Mouse (Mus musculus) liver, embryonic 14.5 days (tissue): ENCODE measurements at regions not wholly inside any gene's neighbourhood (a gene's known extent, or its start where the extent isn't known, plus 50 kb on each side); places are given as distances from the start of the nearest gene placed in this dataset.

ENCODE experiments used
- ATAC-seq: fragments of 200-750 bp; cut with Nextera tagmentation; 2 replicates; pipeline ENCODE4 v1.8.0; 2017; ENCODE audit warnings: moderate number of reproducible peaks, mild to moderate bottlenecking, moderate library complexity; ENCODE audit not compliant: insufficient read depth
- DNase-seq, 3 experiments: peaks; one replicate each; pipeline ENCODE4 v3.0.0-alpha.2; 2012 to 2013; ENCODE audit warnings: low read depth in 3 of 3, low spot score in 3 of 3
- H3K27ac ChIP-seq: fragments of 300-500 bp; sonication (generic); 2 replicates; pipeline ENCODE4 v1.5.1; 2014; ENCODE audit warnings: moderate library complexity, mild to moderate bottlenecking, control low read depth, inconsistent platforms
- H3K27me3 ChIP-seq: fragments of 300-500 bp; sonication (generic); 2 replicates; pipeline ENCODE4 v1.6.1; 2014; ENCODE audit warnings: mild to moderate bottlenecking, low read length, moderate library complexity; ENCODE audit not compliant: control insufficient read depth, insufficient read depth
- H3K36me3 ChIP-seq: fragments of 300-500 bp; sonication (generic); replicated peaks from 2 replicates; pipeline ENCODE4 v1.6.1; 2014; ENCODE audit warnings: low read depth; ENCODE audit not compliant: control insufficient read depth, insufficient read depth
- H3K4me1 ChIP-seq, 2 experiments: fragments of 200-500 bp in 1 of 2; fragments of 300-500 bp in 1 of 2; sonication (generic) in 1 of 2; replicated peaks; 2 replicates each; pipeline ENCODE4 v1.6.1; 2012 to 2014; ENCODE audit warnings: antibody characterized with exemption in 1 of 2, inconsistent platforms in 1 of 2, low read length in 1 of 2; ENCODE audit not compliant: control insufficient read depth in 2 of 2, insufficient read depth in 2 of 2
- H3K4me2 ChIP-seq: fragments of 300-500 bp; sonication (generic); 2 replicates; pipeline ENCODE4 v1.6.1; 2014; ENCODE audit warnings: low read depth, mild to moderate bottlenecking, control low read depth, moderate library complexity
- H3K4me3 ChIP-seq, 2 experiments: fragments of 200-500 bp in 1 of 2; fragments of 300-500 bp in 1 of 2; sonication (generic) in 1 of 2; 2 replicates each; pipeline ENCODE4 v1.5.1; 2012 to 2014; ENCODE audit warnings: low read depth in 2 of 2, low read length in 2 of 2, mild to moderate bottlenecking in 2 of 2, control low read depth in 1 of 2, inconsistent platforms in 1 of 2, moderate library complexity in 1 of 2; ENCODE audit not compliant: insufficient read depth in 1 of 2
- H3K9ac ChIP-seq: fragments of 300-500 bp; sonication (generic); replicated peaks from 2 replicates; pipeline ENCODE4 v1.6.1; 2014; ENCODE audit warnings: mild to moderate bottlenecking, control low read depth, moderate library complexity
- H3K9me3 ChIP-seq: fragments of 300-500 bp; sonication (generic); 2 replicates; pipeline ENCODE4 v1.6.1; 2016; ENCODE audit warnings: low read length, mixed read lengths; ENCODE audit not compliant: control insufficient read depth
- CTCF ChIP-seq: IDR thresholded peaks from 2 replicates; pipeline ENCODE4 v1.5.1; 2016; ENCODE audit warnings: antibody characterized with exemption, low read depth, control low read depth
- EP300 ChIP-seq: IDR thresholded peaks from 2 replicates; pipeline ENCODE4 v1.6.1; 2016; ENCODE audit warnings: antibody characterized with exemption, low read depth
- WGBS: fragments of 180-500 bp; shearing (Covaris S2); extraction: QIAGEN DNeasy Blood & Tissue Kit; methylation state at CpG from one replicate; pipeline ENCODE4 v1.1.7; 2014; ENCODE audit not compliant: insufficient replicate concordance; 5-methylcytosine and 5-hydroxymethylcytosine counted together

DNA sequence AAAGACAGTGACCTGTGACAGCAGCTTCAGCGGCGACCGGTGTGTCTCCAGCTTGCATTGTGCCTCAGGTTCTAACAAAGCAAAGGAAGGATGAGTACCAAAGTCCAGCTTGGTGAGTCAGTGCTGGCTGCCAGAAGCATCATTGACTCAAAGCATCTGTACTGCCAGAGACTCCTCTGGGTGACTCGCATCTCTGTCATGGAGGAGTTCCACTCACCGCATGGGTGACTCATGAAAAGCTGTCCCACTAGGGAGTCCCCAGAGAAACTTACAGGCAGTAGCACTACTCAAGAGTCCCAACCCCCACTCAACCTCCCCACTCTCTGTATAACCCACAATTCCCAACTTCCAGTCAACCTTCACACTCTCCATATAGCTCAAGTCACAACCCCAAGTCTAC, 166.2 kb downstream of the Tpra1 start:
- no peak for ATAC-seq
- no peaks in the 10 kb centered on the region for H3K9me3 ChIP-seq
- H3K4me3 ChIP-seq, result no peak overlapping the region
- 80% methylated on average over 5 of the region's 5 CpGs for WGBS
- no peak overlapping the region for H3K9ac ChIP-seq
- H3K4me1 ChIP-seq, result no peaks in the 10 kb centered on the region
- no peak overlapping the region for H3K27ac ChIP-seq
- no peak for DNase-seq
- no peaks in the 10 kb centered on the region for H3K27me3 ChIP-seq
- no peak overlapping the region for H3K4me2 ChIP-seq
- TF ChIP-seq CTCF, result no peak
- no peak for TF ChIP-seq EP300
- H3K36me3 ChIP-seq, result no peaks in the 10 kb centered on the region

DNA sequence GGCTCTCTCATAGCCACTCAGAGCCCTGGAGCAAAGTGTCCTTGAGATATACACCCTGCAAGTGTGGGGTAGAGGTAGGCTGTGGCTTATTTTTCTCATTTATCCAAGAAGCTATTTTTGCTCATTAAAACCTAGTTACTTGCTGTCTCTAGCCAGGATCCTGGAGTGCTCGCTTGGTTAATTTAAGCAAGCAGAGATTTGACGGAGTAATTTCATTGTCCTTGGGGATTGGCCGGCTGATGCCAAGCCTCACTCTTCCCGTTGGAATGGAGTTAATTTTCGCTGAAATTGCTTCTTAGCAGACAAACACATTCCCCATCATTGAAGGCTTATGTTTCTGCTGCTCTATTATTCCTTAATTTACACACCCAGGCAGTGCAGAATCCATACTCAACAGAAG, 167.1 kb downstream of the Tpra1 start:
- H3K27ac ChIP-seq, result no peak overlapping the region
- no peak overlapping the region for H3K9ac ChIP-seq
- no peaks in the 10 kb centered on the region for H3K9me3 ChIP-seq
- ATAC-seq (no peak), DNase-seq (no peak)
- no peaks in the 10 kb centered on the region for H3K36me3 ChIP-seq
- no peak for TF ChIP-seq EP300
- TF ChIP-seq CTCF, result no peak
- H3K27me3 ChIP-seq, result no peaks in the 10 kb centered on the region
- H3K4me3 ChIP-seq, result no peak overlapping the region
- WGBS, result 65% methylated on average over 5 of the region's 5 CpGs
- no peak overlapping the region for H3K4me2 ChIP-seq
- H3K4me1 ChIP-seq, result no peaks in the 10 kb centered on the region

- WGBS, result 8% methylated on average over 3 of the region's 3 CpGs
- DNase-seq (peak; percentile 6 to 19 (median 10)), ATAC-seq (no peak)
- H3K36me3 ChIP-seq, result no peaks in the 10 kb centered on the region
- H3K27me3 ChIP-seq, result no peaks in the 10 kb centered on the region
- no peak overlapping the region for H3K4me3 ChIP-seq
- no peak overlapping the region for H3K9ac ChIP-seq
- no peaks in the 10 kb centered on the region for H3K9me3 ChIP-seq
- H3K27ac ChIP-seq, result no peak overlapping the region
- H3K4me2 ChIP-seq, result no peak overlapping the region
- no peaks in the 10 kb centered on the region for H3K4me1 ChIP-seq
- TF ChIP-seq CTCF, result no peak
- no peak for TF ChIP-seq EP300
These were observed 168.0 kb downstream of the Tpra1 start for GRCm38 (mm10) chr6:89070011-89070410.

DNA sequence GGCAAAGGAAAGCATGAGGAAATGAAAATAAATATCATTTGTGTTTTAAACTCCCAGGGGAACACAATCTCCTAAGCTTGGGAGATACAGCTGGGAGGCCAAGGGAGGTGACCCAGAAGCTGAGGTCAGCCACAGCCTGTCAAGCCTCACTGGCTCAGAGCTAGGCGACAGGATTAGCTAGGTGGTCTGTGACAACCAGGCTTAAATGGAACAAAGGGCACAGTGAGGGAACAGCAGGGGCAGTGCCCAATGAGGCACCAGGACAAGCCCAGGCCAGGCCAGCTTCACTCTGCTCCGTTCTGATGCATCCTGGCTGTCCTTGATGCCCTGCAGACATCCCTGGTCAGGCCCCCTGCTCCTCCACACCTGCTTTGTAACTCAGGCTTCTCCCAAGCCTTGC, 169.7 kb downstream of the Tpra1 start:
- H3K9me3 ChIP-seq, result no peaks in the 10 kb centered on the region
- no peaks in the 10 kb centered on the region for H3K4me1 ChIP-seq
- 33% methylated on average over 2 of the region's 2 CpGs for WGBS
- no peak overlapping the region for H3K9ac ChIP-seq
- no peak for TF ChIP-seq CTCF
- no peak for TF ChIP-seq EP300
- ATAC-seq, result no peak
- no peak overlapping the region for H3K4me2 ChIP-seq
- no peak overlapping the region for H3K4me3 ChIP-seq
- H3K36me3 ChIP-seq, result no peaks in the 10 kb centered on the region
- DNase-seq, result no peak
- H3K27me3 ChIP-seq, result no peaks in the 10 kb centered on the region
- no peak overlapping the region for H3K27ac ChIP-seq

DNA sequence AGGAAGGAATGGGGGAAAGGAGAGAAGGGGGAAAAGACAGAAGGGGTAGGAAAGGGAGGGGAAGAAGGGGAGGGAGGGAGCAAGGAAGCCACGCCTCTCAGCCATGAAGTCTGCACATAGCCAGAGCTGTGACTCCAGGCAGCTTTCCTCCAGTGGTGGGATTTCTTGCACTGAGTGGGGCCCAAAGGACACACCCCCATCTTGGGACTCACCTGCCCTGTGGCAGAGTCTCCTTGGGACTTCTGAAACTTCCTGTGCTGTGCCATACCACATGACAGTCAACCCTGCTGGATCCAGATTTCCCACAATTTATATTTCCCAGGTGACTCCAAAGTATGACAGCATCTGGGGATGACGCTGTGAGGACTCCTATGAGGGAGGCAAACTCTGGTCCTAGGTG, 170.5 kb downstream of the Tpra1 start:
- TF ChIP-seq EP300 (no peak), CTCF (no peak)
- H3K9ac ChIP-seq, result no peak overlapping the region
- no peak overlapping the region for H3K27ac ChIP-seq
- no peak for DNase-seq
- H3K36me3 ChIP-seq, result no peaks in the 10 kb centered on the region
- no peaks in the 10 kb centered on the region for H3K4me1 ChIP-seq
- no peaks in the 10 kb centered on the region for H3K27me3 ChIP-seq
- no peaks in the 10 kb centered on the region for H3K9me3 ChIP-seq
- 50% methylated on average over 2 of the region's 2 CpGs for WGBS
- ATAC-seq, result no peak
- no peak overlapping the region for H3K4me2 ChIP-seq
- H3K4me3 ChIP-seq, result no peak overlapping the region
